Mouse (Mus musculus): Measurements from ENCODE around the gene Aldh3b3.

DNA sequence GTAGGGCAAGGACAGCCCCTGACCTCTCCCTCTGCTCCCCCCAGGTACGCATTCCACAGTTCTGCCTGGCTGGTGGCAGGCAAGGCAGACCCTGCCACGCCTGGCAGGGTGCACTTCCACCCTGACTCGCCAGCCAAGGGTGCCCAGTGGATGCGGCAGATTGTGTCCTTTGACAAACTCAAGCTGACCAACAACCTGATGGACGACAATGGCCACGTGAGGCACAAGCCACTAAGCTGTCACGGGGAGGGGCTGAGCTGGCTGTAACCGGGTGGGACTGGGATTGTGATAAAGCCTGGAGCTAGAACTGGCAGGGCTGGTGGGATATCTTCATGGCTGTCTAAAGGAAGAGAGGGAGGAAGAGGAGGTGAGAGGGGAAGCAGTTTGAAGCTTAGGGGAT lies 38.8 kb downstream of the Aldh3b3 start:
- TF ChIP-seq CTCF (IDR thresholded peaks at IDR 0.05) = no peak
- no peak for TF ChIP-seq EP300 (IDR thresholded peaks at IDR 0.05)
